Mouse (Mus musculus) c-Kit-positive CD71-negative TER-119-negative erythroid progenitor cells, embryonic 14.5 days (primary cell): ENCODE measurements around the gene Ano6.

Experiments used
- DNase-seq: peaks from one replicate; pipeline ENCODE4 v3.0.0-alpha.2; 2013; ENCODE audit warnings: low read depth

Ano6 gene

GRCm38 (mm10) chr15:95797144-95797983 is 6.7 kb downstream of the Ano6 start:
- DNase-seq, result no peak

DNA sequence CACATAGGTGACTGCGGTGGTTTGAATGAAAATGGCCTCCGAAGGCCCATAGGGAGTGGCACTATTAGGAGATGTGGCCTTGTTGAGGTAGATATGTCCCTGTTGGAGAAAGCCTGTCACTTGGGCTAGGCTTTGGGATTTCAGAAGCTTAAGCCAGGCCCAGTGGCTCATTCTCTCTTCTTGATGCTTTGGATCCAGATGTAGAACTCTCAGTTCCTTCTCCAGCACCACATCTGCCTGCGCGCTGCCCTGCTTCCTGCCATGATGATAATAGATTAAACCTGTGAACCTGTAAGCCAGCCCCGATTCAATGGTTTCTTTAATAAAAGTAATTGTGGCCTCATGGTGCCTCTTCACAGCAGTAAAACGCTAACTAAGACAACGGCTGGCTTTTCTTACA is 7.6 kb downstream of the Ano6 start:
- no peak for DNase-seq

GRCm38 (mm10) chr15:95799632-95800031 is 9.0 kb downstream of the Ano6 start:
- no peak for DNase-seq

DNA sequence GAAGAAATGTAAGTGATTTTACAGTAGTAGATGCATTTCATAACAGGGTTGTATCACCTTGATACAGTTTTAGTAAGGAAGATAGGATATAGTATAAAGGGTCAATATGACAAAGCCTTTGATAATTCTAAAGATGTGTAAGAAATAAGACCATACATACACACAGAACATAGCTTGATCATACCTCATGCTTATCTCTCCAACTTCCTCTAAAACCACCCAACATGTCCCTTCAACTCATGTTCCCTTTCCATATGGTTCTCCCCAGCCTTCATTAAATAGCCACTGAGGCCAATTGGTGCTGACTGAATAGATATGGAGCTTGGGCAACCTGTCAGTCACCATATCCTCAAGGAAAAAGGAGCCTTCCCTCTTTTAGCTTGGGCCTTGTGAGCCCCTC is 9.4 kb downstream of the Ano6 start:
- DNase-seq, result no peak

DNA sequence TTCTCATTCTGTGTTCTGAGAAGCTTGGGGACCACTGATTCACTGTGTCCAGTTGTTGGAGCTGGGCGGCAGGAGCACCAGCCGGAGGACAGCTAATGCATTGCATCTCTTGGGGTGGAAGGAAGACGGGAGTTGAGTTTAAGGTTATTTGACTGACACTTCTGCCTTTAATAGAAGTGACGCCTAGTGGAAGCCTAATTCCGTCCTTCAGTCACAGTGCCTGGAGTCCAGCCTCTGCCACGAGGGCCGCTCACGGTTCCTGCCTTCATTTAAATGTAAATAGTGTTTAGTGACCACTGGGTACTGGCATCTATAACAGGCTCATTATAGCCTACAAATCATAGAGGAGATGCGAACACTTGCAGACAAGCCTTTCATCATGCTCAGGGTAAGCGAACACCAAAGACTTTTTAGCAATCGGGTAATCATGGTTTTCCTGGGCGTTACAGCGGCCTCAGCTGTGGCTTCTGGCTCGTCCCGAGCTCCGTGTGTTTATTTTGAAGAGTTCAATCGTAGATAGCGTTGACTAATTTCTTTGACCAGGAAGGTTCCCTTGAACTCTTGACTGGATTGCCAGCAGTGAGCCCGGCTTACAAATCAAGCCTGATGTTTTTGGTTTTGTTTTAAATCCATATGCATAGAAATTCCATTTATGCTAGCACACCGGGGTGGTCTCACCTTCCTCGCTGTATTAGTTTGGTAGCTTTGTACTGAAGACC is 10.8 kb downstream of the Ano6 start:
- no peak for DNase-seq

DNA sequence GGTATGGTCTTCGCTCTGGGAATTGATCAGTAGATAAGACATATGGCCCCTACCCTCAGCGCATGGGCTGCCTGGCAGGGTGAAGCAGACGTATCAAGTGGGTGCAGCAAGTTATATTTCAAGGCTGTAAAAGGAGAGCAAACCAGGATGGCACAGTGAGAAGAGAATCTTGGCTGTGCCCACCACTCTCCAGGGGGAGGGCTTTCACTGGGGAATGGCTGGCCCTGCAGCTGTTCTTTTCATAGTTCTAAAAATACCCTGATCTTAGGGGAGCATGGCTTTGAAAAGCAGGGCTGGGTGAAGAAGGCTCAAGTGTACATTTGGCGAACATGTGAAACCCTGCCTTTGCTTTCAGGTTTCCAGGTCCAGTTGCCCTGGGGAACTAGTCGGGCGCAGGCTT is 11.5 kb downstream of the Ano6 start:
- DNase-seq, result no peak

DNA sequence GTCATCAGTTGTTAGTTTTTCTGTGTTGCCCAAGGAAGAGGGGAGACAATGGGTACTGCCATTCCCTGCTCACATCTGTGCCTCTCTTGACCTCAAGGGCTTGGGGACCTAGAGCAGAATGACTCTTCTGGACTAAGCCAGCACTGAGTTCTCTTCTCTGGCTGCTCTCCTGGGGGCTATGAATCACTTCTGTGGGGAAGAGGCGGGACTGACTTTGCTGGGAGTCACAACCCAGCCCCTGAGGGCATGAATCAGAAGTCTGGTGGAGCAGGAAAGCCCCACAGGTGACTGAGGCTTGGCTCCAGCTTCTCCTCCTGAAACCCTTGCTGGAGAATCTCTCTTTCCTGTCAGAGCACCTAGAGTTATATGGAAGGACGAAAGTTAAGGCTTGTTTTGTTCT is 12.1 kb downstream of the Ano6 start:
- DNase-seq, result no peak

DNA sequence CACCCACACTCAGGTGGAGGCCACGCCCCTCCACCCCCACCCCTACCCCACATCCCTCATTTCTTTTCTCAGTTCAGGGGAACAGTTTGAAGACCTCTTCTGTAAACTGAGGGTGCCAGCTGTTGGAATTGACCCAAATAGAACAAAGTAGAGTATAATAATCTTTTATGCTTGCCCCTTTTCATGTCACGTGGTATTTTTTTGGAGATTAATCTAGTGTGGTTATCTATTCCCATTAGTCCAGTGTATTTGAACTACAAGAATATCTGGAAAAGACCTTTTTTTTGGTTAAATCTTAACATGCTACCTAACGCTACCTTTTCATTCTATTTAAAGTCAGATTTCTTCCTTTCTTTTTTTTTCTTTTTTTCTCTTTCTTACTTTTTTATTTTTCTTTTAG is 12.8 kb downstream of the Ano6 start:
- no peak for DNase-seq

- no peak for DNase-seq
Observed at GRCm38 (mm10) chr15:95804255-95804654, 13.6 kb downstream of the Ano6 start.

GRCm38 (mm10) chr15:95805022-95805471 is 14.4 kb downstream of the Ano6 start:
- DNase-seq, result no peak

- no peak for DNase-seq
Observed at GRCm38 (mm10) chr15:95807908-95808307, 17.3 kb downstream of the Ano6 start.

GRCm38 (mm10) chr15:95810357-95810761 is 19.7 kb downstream of the Ano6 start:
- DNase-seq, result no peak

DNA sequence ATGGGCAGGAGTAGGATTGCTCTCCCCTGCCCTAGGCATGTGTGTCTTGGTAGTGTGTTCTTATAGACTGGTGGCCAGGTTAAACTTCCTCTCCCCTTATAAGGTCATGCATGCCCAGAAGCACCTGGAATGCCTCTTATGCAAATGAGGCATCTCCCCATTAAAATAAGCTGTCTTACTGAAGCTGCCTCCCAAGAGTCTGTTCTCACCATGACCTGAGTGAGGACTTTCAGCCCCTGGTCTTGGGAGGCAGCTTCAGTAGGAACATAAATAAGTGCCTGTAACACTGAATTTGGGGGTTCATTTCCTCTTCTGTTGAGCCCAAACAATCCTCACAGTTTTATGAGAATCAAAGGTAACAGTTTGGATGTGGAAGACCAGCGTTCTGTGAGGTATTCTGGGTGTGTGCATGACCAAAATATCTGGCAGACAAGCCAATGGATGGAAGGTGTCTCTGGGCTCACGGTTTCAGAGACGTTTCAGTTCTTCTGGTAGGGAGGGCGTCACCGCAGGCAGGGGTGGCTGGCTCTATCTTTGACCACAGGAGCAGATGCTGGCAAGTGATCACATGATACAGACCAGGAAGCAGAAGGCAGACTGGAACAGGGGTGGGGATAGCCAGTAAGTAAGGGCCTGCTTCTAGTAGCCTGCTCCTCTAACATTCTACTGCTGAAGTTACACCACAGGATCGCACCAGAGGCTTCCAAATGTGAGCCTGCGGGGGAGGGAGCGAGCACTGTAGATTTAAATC is 22.4 kb downstream of the Ano6 start:
- DNase-seq, result no peak

- DNase-seq, result no peak
Observed at GRCm38 (mm10) chr15:95817501-95817900, 26.9 kb downstream of the Ano6 start.

DNA sequence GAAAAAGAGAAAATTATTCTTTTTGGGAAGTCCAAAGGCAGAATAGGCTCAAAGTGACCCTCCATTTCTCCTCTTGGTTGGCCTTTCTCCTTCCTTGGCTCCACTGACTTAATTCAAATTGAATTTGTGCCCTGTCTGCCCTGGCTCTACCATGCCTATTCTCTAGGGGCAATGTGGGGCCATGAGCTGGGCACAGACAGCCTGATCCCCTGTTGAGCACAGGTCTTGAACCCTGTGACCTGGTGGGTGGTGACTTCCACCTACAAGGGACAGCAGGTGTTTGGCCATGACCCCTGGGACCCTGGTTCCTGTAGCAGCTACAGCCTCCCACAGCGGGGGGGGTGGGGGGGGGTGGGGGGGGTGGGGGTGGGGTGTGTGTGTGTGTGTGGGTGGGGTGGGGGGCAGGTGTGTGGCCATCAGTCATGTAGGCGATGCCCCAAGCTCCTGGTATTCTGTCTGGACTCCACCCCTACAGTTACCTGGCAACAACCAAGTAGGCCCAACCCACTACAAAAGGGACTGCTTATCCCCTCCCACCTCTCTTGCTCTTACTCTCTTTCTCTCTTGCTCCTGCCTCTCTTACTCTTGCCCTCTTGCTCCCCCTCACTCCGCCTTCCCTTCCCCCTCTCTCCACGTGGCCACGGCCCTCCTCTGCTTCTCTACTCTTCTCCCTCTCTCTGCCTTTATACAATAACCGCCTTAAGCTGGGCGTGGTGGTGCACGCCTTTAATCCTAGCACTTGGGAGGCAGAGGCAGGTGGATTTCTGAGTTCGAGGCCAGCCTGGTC is 28.8 kb downstream of the Ano6 start:
- no peak for DNase-seq

GRCm38 (mm10) chr15:95820142-95820541 is 29.5 kb downstream of the Ano6 start:
- DNase-seq, result no peak

GRCm38 (mm10) chr15:95820678-95821077 is 30.0 kb downstream of the Ano6 start:
- no peak for DNase-seq

DNA sequence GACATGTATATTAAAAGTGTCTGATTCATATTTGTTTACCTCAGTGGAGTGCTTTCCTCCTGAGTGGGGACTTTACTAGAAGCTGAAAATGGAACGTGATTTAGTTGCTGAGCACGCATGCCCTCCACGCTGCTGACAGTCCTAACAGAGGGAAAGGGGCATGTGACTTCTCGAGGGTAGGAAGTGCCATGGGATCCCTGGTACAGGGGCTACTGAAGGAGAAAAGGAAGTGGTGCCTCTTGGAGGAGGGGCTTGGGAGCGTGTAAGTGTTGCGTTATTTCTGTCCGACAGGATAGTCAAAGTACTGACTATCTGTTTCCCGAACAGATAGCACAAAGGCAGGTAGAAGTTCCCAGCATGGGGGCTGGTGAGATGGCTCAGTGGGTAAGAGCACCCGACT is 31.5 kb downstream of the Ano6 start:
- no peak for DNase-seq

DNA sequence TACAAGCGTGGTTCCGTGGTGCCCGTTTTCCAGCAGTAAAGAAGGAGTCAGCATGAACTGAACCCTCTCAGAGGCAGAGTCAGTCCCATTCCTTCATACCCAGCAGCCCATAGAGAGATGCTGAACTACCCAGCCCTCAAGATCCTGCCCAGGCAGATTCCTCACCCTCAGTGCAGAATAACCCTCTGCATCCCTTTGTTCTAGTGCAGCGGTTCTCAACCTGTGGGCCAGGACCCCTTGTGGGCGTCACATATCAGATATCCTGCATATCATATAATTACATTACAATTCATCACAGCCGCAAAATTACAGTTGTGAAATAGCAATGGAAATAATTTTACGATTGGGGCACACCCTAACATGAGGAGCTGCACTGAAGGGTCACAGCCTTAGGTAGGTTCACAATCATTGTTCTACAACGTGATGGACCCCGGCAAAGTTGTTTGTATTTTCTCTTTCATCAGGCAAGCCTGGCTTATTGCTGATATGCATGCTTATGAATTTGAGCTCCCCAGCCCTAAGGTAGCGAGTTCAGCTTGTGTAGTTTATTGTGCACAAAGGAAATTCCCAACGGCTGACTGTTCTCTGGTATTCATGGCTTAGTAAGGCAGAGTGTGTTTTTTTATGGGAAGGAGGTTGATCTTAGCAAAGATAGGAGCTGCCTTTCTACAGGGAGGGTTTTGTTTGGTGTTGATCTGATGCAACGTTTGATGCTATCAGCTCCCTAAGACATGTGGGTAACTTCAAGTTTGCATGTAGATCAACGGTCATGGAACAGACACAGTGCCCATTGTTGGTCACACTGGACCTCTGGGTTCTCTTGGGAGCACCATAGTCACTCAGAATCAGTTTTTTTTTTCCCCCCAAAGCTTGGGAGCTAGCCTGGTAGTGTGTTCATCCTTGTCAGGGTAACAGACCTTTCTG is 33.0 kb downstream of the Ano6 start:
- DNase-seq, result no peak

- DNase-seq, result no peak
Observed at GRCm38 (mm10) chr15:95826516-95826915, 35.9 kb downstream of the Ano6 start.

DNA sequence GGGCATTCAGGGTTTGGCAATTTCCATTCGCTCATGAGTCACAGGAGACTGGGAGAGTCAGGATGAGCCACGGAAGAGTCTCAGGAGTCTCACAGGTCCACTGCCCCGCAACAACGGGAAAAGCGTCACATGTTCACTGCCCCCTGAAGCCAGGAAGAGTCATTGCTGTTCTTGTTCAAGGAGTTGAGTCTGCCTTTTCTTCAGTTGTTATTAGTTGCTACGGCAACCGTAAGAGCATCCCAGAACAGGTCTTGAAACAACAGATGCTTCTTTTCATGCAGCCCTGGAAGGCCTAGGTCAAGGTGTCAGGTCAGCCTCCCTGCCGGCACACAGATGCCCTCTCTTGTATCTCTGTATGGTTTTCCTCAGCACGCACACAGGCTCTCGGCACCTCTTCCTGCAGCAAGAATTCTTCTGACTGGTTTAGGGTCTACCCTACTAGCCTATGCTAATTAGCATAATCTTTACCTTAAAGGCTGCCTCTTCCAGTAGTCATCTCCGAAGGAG is 36.9 kb downstream of the Ano6 start:
- no peak for DNase-seq
